Mouse (Mus musculus) liver, embryonic 11.5 days (tissue): ENCODE results near the gene Rack1. TPM values are rescaled to one million over a fixed set of nuclear protein-coding genes. Genes with fewer than 3 reads are reported as not detected.

ENCODE experiments used
- polyA plus RNA-seq: library from polyadenylated mRNA; unstranded; fragments of >200 nt; fragmentation: Nextera tagmentation; extraction: Ambion mirVana; gene quantifications from 2 replicates; pipeline ENCODE4 v1.2.1, GENCODE M21; 2014

Rack1 gene
- polyA plus RNA-seq, 1 experiment from 2014 or later, result 1,248 TPM

Other genes starting within 250 kb of the Rack1 start
- 3.5 and 4.5 TPM in 2 replicates for gene Trim41, start 17.0 kb downstream of the Rack1 start, polyA plus RNA-seq
- gene Trim7, start 25.8 kb downstream of the Rack1 start, polyA plus RNA-seq, result 0.18 and 0.38 TPM in 2 replicates
- gene Gm12184, start 26.3 kb downstream of the Rack1 start, polyA plus RNA-seq, result 6.2 and 7.6 TPM in 2 replicates
- gene Irgm1, start 71.4 kb downstream of the Rack1 start, polyA plus RNA-seq, result 15.2 and 17.2 TPM in 2 replicates
- 0.16 and 0.30 TPM in 2 replicates for gene Gm5431, start 101.9 kb downstream of the Rack1 start, polyA plus RNA-seq
- gene Psme2b, start 145.9 kb downstream of the Rack1 start, polyA plus RNA-seq, result 1.7 and 2.2 TPM in 2 replicates
- gene Olfr56, start 178.6 kb downstream of the Rack1 start, polyA plus RNA-seq, result 0.10 TPM in 1 of 2 replicates, not detected in the other
- 0.48 and 0.51 TPM in 2 replicates for gene 9930111J21Rik1, start 179.1 kb downstream of the Rack1 start, polyA plus RNA-seq
- gene Gm12185, start 191.9 kb downstream of the Rack1 start, polyA plus RNA-seq, result 0.06 TPM in 1 of 2 replicates, not detected in the other
- 0.29 TPM in 1 of 2 replicates, not detected in the other for gene Tgtp1, start 193.8 kb downstream of the Rack1 start, polyA plus RNA-seq